Mouse (Mus musculus) brain, embryonic 14.5 days (tissue): ENCODE results near the gene Wdr5b.

Experiments used
- CTCF ChIP-seq: fragments of 200-500 bp; IDR thresholded peaks from 2 replicates; pipeline ENCODE4 v1.5.1; 2012; ENCODE audit warnings: inconsistent platforms, mild to moderate bottlenecking, moderate library complexity, borderline replicate concordance; ENCODE audit not compliant: insufficient read depth, insufficient read length; ENCODE audit errors: extremely low read depth
- POLR2A ChIP-seq: fragments of 200-500 bp; IDR thresholded peaks from 2 replicates; pipeline ENCODE4 v1.6.1; 2012; ENCODE audit warnings: mild to moderate bottlenecking, inconsistent platforms, borderline replicate concordance; ENCODE audit not compliant: poor library complexity, insufficient read depth, insufficient read length, severe bottlenecking; ENCODE audit errors: extremely low read depth

DNA sequence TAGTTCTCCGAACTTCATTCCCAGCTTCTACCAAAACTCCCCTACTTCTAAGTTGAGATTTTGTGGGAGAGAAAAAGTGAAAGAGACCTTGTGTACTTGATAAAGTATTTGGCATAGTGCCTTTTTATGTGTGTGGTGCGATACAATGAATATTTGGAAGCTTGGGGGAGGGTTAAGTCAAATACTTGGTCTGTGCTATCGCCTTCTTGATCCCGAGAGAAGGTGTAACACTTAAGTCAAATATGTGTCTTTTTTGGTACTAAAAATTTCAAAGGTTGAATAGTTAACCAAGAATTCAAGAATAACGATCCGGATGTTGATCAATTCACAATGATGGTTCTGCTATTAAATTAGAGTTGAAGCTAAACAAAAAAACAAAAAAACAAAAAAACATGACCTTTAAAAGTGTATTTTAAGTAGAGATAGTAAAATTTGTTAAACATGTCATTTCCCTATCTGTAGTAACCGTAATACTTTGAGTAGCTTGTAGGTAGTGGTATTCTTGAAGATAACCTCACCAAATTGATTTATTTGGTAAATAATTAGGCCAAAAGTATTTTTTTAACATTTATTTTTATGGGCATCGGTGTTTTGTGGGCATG, 31.5 kb downstream of the Wdr5b start:
- TF ChIP-seq CTCF (no peak), POLR2A (no peak)
